In the genomic region with DNA sequence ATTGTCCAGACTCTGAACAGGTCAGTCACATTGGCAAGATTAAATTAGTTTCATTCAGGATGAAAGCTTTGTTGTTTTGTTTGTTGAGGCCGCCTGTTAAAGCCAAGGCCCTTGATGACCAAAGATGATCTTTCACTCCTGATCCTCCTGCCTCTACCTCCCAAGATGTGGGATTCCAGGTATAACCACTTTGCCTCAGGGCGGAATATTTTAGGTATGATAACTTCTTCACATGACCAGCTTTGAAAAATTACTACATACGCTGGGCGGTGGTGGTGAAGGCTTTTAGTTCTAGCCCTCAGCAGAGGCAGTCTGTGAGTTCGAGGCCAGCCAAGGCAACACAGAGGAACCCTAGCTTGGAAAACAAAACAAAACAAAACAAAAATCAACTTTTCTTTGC, we compare ENCODE assay signal across 9 mouse cellular contexts. TPM values are rescaled to one million over a fixed set of nuclear protein-coding genes. Genes with fewer than 3 reads are reported as not detected.
DNase-seq lines count a peak whose midpoint lies in the region; ATAC-seq lines count a peak whose summit lies in the region.
"Had no signal": no experiment of that assay in that cellular context is flagged by ENCODE, and none has a peak within 500 bp of the region (broad histone marks: within the 10 kb centered on the region; RNA-seq: fewer than 3 reads in every experiment).

No protein-coding gene starts in this region.

- no peak for ATAC-seq in forebrain, embryonic 16.5 days
- ATAC-seq in lung, embryonic 16.5 days (ENCODE audit: low read depth) = no peak
- no peak for ATAC-seq in limb, embryonic 12.5 days (ENCODE audit: insufficient number of reproducible peaks, insufficient read depth, low FRiP score, low TSS enrichment, low read depth)
- no peak for ATAC-seq in stomach, embryonic 14.5 days (ENCODE audit: insufficient number of reproducible peaks, insufficient read depth, low FRiP score, low read depth)

- H3K9ac ChIP-seq in forebrain, embryonic 16.5 days (replicated peaks; ENCODE audit: low read depth, low read length) = no peak overlapping the region
- H3K9ac ChIP-seq in lung, embryonic 16.5 days (ENCODE audit: low read length) = peak overlapping the region; percentile 81; the same call in 1 of the 2 replicates
- no peak overlapping the region for H3K9ac ChIP-seq in limb, embryonic 12.5 days (replicated peaks)
- H3K9ac ChIP-seq in stomach, embryonic 14.5 days (replicated peaks; ENCODE audit: low read depth, low read length) = no peak overlapping the region

- WGBS in forebrain, embryonic 10.5 days = 82% methylated on average over 5 of the region's 5 CpGs
- WGBS in forebrain, embryonic 16.5 days = 77% methylated on average over 5 of the region's 5 CpGs
- WGBS in lung, embryonic 16.5 days = 68% methylated on average over 5 of the region's 5 CpGs
- 78% methylated on average over 5 of the region's 5 CpGs for WGBS in limb, embryonic 12.5 days
- WGBS in stomach, embryonic 14.5 days = 70% methylated on average over 5 of the region's 5 CpGs

- H3K36me3 ChIP-seq in forebrain, embryonic 10.5 days (replicated peaks) = no peaks in the 10 kb centered on the region
- no peaks in the 10 kb centered on the region for H3K36me3 ChIP-seq in forebrain, embryonic 16.5 days (ENCODE audit: control insufficient read depth, insufficient read depth)
- no peaks in the 10 kb centered on the region for H3K36me3 ChIP-seq in lung, embryonic 16.5 days (ENCODE audit: control insufficient read depth, insufficient read depth, low read length)
- H3K36me3 ChIP-seq in limb, embryonic 12.5 days = no peaks in the 10 kb centered on the region
- H3K36me3 ChIP-seq in stomach, embryonic 14.5 days (ENCODE audit: control insufficient read depth, insufficient read depth, low read length) = no peaks in the 10 kb centered on the region

- peaks cover 22% of the 10 kb centered on the region for H3K27me3 ChIP-seq in forebrain, embryonic 10.5 days (ENCODE audit: poor library complexity, severe bottlenecking)
- no peaks in the 10 kb centered on the region for H3K27me3 ChIP-seq in forebrain, embryonic 16.5 days (replicated peaks; ENCODE audit: control insufficient read depth, insufficient read depth, low read length)
- H3K27me3 ChIP-seq in lung, embryonic 16.5 days (ENCODE audit: control insufficient read depth, insufficient read depth, low read depth, low read length) = no peaks in the 10 kb centered on the region
- no peaks in the 10 kb centered on the region for H3K27me3 ChIP-seq in limb, embryonic 12.5 days
- H3K27me3 ChIP-seq in stomach, embryonic 14.5 days (ENCODE audit: control insufficient read depth, insufficient read depth, low read length) = no peaks in the 10 kb centered on the region

- H3K4me3 ChIP-seq in forebrain, embryonic 10.5 days = peak overlapping the region; percentile 71
- H3K4me3 ChIP-seq in forebrain, embryonic 16.5 days (replicated peaks; ENCODE audit: low read length) = no peak overlapping the region
- peak overlapping the region; percentile 74 for H3K4me3 ChIP-seq in lung, embryonic 16.5 days (ENCODE audit: low read length)
- peak overlapping the region; percentile 68 for H3K4me3 ChIP-seq in limb, embryonic 12.5 days (replicated peaks)
- peak overlapping the region; percentile 49 for H3K4me3 ChIP-seq in stomach, embryonic 14.5 days (ENCODE audit: low read depth, low read length)

- H3K4me2 ChIP-seq in forebrain, embryonic 16.5 days (ENCODE audit: low read length) = no peak overlapping the region; the same call in 1 of the 2 replicates
- peak overlapping the region; percentile 80 for H3K4me2 ChIP-seq in lung, embryonic 16.5 days (ENCODE audit: low read depth, low read length)
- peak overlapping the region; percentile 84 for H3K4me2 ChIP-seq in limb, embryonic 12.5 days
- peak overlapping the region; percentile 61 for H3K4me2 ChIP-seq in stomach, embryonic 14.5 days (replicated peaks; ENCODE audit: low read depth, low read length)

- no peaks in the 10 kb centered on the region for H3K9me3 ChIP-seq in forebrain, embryonic 10.5 days
- H3K9me3 ChIP-seq in forebrain, embryonic 16.5 days (ENCODE audit: control insufficient read depth, low read length) = no peaks in the 10 kb centered on the region
- no peaks in the 10 kb centered on the region for H3K9me3 ChIP-seq in lung, embryonic 16.5 days (ENCODE audit: control insufficient read depth, low read length)
- H3K9me3 ChIP-seq in limb, embryonic 12.5 days = no peaks in the 10 kb centered on the region
- no peaks in the 10 kb centered on the region for H3K9me3 ChIP-seq in stomach, embryonic 14.5 days (ENCODE audit: control insufficient read depth, low read depth, low read length)

- H3K4me1 ChIP-seq in forebrain, embryonic 10.5 days = peaks cover 42% of the 10 kb centered on the region
- peaks cover 13% of the 10 kb centered on the region for H3K4me1 ChIP-seq in forebrain, embryonic 16.5 days (replicated peaks; ENCODE audit: control insufficient read depth, insufficient read depth, low read length)
- peaks cover 11% of the 10 kb centered on the region for H3K4me1 ChIP-seq in lung, embryonic 16.5 days (replicated peaks; ENCODE audit: control insufficient read depth, insufficient read depth, low read length)
- H3K4me1 ChIP-seq in limb, embryonic 12.5 days (replicated peaks) = peaks cover 12% of the 10 kb centered on the region
- H3K4me1 ChIP-seq in stomach, embryonic 14.5 days (ENCODE audit: control insufficient read depth, insufficient read depth, low read length) = peaks cover 5% of the 10 kb centered on the region; the same call in 1 of the 2 replicates

- no peak overlapping the region for H3K27ac ChIP-seq in forebrain, embryonic 10.5 days
- H3K27ac ChIP-seq in forebrain, embryonic 16.5 days (ENCODE audit: low read length) = no peak overlapping the region
- H3K27ac ChIP-seq in lung, embryonic 16.5 days (ENCODE audit: low read length) = no peak overlapping the region
- H3K27ac ChIP-seq in limb, embryonic 12.5 days = no peak overlapping the region
- H3K27ac ChIP-seq in stomach, embryonic 14.5 days (ENCODE audit: low read length) = no peak overlapping the region; the same call in 1 of the 2 replicates

- no peak for DNase-seq in forebrain, embryonic 10.5 days (ENCODE audit: extremely low spot score, low spot score)
- no peak for DNase-seq in lung, postnatal 14 days
- DNase-seq in layer of hippocampus, adult 9-11 months = no peak
- no peak for DNase-seq in layer of hippocampus, postnatal 36 days

RNA-seq across cellular contexts. Expression of gene Anxa5, which starts 1.3 kb away (rescaled TPM):
- 106 and 114 TPM in 2 replicates for polyA plus RNA-seq in forebrain, embryonic 10.5 days (2016; fragmentation: Nextera tagmentation; extraction: Ambion mirVana)
- 54.3 and 72.7 TPM in 2 replicates for polyA plus RNA-seq in forebrain, embryonic 16.5 days (2015; fragmentation: Nextera tagmentation; extraction: Ambion mirVana)
- polyA plus RNA-seq in lung, embryonic 16.5 days (2015; fragmentation: Nextera tagmentation; extraction: Ambion mirVana) = 424 and 464 TPM in 2 replicates
- 139 and 162 TPM in 2 replicates for polyA plus RNA-seq in limb, embryonic 12.5 days (2016; fragmentation: Nextera tagmentation; extraction: Ambion mirVana)
- 315 and 335 TPM in 2 replicates for polyA plus RNA-seq in stomach, embryonic 14.5 days (2014; fragmentation: Nextera tagmentation; extraction: Ambion mirVana)
- 10 to 100 TPM; 46.6 to 49.3 TPM for total RNA-seq in layer of hippocampus, postnatal 36 days (2021)

RNA-seq across cellular contexts. Expression of gene 1810062G17Rik, which starts 1.3 kb away (rescaled TPM):
- 0.81 and 1.2 TPM in 2 replicates for polyA plus RNA-seq in forebrain, embryonic 10.5 days (2016; fragmentation: Nextera tagmentation; extraction: Ambion mirVana)
- polyA plus RNA-seq in forebrain, embryonic 16.5 days (2015; fragmentation: Nextera tagmentation; extraction: Ambion mirVana) = 0.27 TPM in 1 of 2 replicates, not detected in the other
- 3.6 and 3.9 TPM in 2 replicates for polyA plus RNA-seq in lung, embryonic 16.5 days (2015; fragmentation: Nextera tagmentation; extraction: Ambion mirVana)
- polyA plus RNA-seq in limb, embryonic 12.5 days (2016; fragmentation: Nextera tagmentation; extraction: Ambion mirVana) = 1.0 and 1.2 TPM in 2 replicates
- polyA plus RNA-seq in stomach, embryonic 14.5 days (2014; fragmentation: Nextera tagmentation; extraction: Ambion mirVana) = 2.0 and 2.1 TPM in 2 replicates
- not detected for total RNA-seq in layer of hippocampus, postnatal 36 days (2021)

RNA-seq across cellular contexts. Expression of gene Gm11549, which starts 47.2 kb away (rescaled TPM):
- polyA plus RNA-seq in forebrain, embryonic 10.5 days (2016; fragmentation: Nextera tagmentation; extraction: Ambion mirVana) = 0.25 and 0.36 TPM in 2 replicates
- polyA plus RNA-seq in forebrain, embryonic 16.5 days (2015; fragmentation: Nextera tagmentation; extraction: Ambion mirVana) = 0.39 TPM in 2 replicates
- 0.09 and 0.16 TPM in 2 replicates for polyA plus RNA-seq in lung, embryonic 16.5 days (2015; fragmentation: Nextera tagmentation; extraction: Ambion mirVana)
- 0.23 TPM in 1 of 2 replicates, not detected in the other for polyA plus RNA-seq in limb, embryonic 12.5 days (2016; fragmentation: Nextera tagmentation; extraction: Ambion mirVana)
- 0.28 and 0.30 TPM in 2 replicates for polyA plus RNA-seq in stomach, embryonic 14.5 days (2014; fragmentation: Nextera tagmentation; extraction: Ambion mirVana)
- total RNA-seq in layer of hippocampus, postnatal 36 days (2021) = 1 to 10 TPM; 2.1 to 2.5 TPM
- total RNA-seq: adrenal gland, postnatal 36 days had no signal
